Mouse (Mus musculus): ENCODE data around the gene Tcp11l1. TPM values are rescaled to one million over a fixed set of nuclear protein-coding genes. Genes with fewer than 3 reads are reported as not detected.

The Tcp11l1 gene
- polyA plus RNA-seq, 1 experiment from 2014 or later, result 67.0 TPM

GRCm38 (mm10) chr2:104709786-104710337 is 2.1 kb downstream of the Tcp11l1 start:
- H3K9me3 ChIP-seq, result no peaks in the 10 kb centered on the region
- H3K4me1 ChIP-seq, result peaks cover 10% of the 10 kb centered on the region
- H3K27me3 ChIP-seq, result no peaks in the 10 kb centered on the region
- H3K4me3 ChIP-seq, result no peak overlapping the region
- H3K27ac ChIP-seq, result no peak overlapping the region
- no peak overlapping the region for H3K9ac ChIP-seq
- H3K36me3 ChIP-seq, result no peaks in the 10 kb centered on the region; the same call in 1 of the 2 replicates
- H3K4me2 ChIP-seq (replicated peaks), result no peak overlapping the region
- WGBS, result 62% methylated on average over 6 of the region's 6 CpGs
- ATAC-seq (ENCODE audit: insufficient number of reproducible peaks, insufficient read depth, low FRiP score, low TSS enrichment), result no peak

- Histone ChIP-seq H3K9me3 (no peaks in the 10 kb centered on the region), H3K36me3 (peaks cover 4% of the 10 kb centered on the region; the same call in 1 of the 2 replicates), H3K4me2 (replicated peaks) (no peak overlapping the region), H3K27me3 (no peaks in the 10 kb centered on the region), H3K4me3 (no peak overlapping the region), H3K4me1 (no peaks in the 10 kb centered on the region), H3K27ac (no peak overlapping the region), H3K9ac (no peak overlapping the region)
- WGBS, result 89% methylated on average over 3 of the region's 3 CpGs
- no peak for ATAC-seq (ENCODE audit: insufficient number of reproducible peaks, insufficient read depth, low FRiP score, low TSS enrichment)
Measured at GRCm38 (mm10) chr2:104704355-104704754, 7.6 kb downstream of the Tcp11l1 start.

- WGBS, result 77% methylated on average over 3 of the region's 3 CpGs
Measured at GRCm38 (mm10) chr2:104703158-104703557, 8.8 kb downstream of the Tcp11l1 start.

GRCm38 (mm10) chr2:104699659-104700058 is 12.3 kb downstream of the Tcp11l1 start:
- H3K36me3 ChIP-seq, result peaks cover 11% of the 10 kb centered on the region

More at GRCm38 (mm10) chr2:104703158-104703557, 8.8 kb downstream of the Tcp11l1 start:
- Histone ChIP-seq H3K4me1 (no peaks in the 10 kb centered on the region), H3K27me3 (no peaks in the 10 kb centered on the region), H3K9me3 (no peaks in the 10 kb centered on the region), H3K4me3 (no peak overlapping the region), H3K36me3 (peaks cover 7% of the 10 kb centered on the region; the same call in 1 of the 2 replicates), H3K27ac (no peak overlapping the region), H3K4me2 (replicated peaks) (no peak overlapping the region), H3K9ac (no peak overlapping the region)
- no peak for ATAC-seq (ENCODE audit: insufficient number of reproducible peaks, insufficient read depth, low FRiP score, low TSS enrichment)

GRCm38 (mm10) chr2:104692551-104692950 is 19.4 kb downstream of the Tcp11l1 start:
- no peak for ATAC-seq (ENCODE audit: insufficient number of reproducible peaks, insufficient read depth, low FRiP score, low TSS enrichment)

More at GRCm38 (mm10) chr2:104699659-104700058, 12.3 kb downstream of the Tcp11l1 start:
- Histone ChIP-seq H3K4me2 (replicated peaks) (no peak overlapping the region), H3K27ac (no peak overlapping the region), H3K9me3 (no peaks in the 10 kb centered on the region), H3K4me1 (no peaks in the 10 kb centered on the region), H3K9ac (no peak overlapping the region), H3K4me3 (no peak overlapping the region), H3K27me3 (no peaks in the 10 kb centered on the region)
- no peak for ATAC-seq (ENCODE audit: insufficient number of reproducible peaks, insufficient read depth, low FRiP score, low TSS enrichment)
- WGBS, result 72% methylated on average over 11 of the region's 11 CpGs

GRCm38 (mm10) chr2:104690720-104691119 is 21.2 kb downstream of the Tcp11l1 start:
- 81% methylated on average over 4 of the region's 4 CpGs for WGBS

More at GRCm38 (mm10) chr2:104692551-104692950, 19.4 kb downstream of the Tcp11l1 start:
- Histone ChIP-seq H3K27ac (no peak overlapping the region), H3K9ac (no peak overlapping the region), H3K4me1 (no peaks in the 10 kb centered on the region), H3K36me3 (peaks cover 4% of the 10 kb centered on the region; the same call in 1 of the 2 replicates), H3K4me2 (replicated peaks) (no peak overlapping the region), H3K9me3 (no peaks in the 10 kb centered on the region), H3K4me3 (no peak overlapping the region), H3K27me3 (no peaks in the 10 kb centered on the region)
- 66% methylated on average over 2 of the region's 2 CpGs for WGBS

GRCm38 (mm10) chr2:104688724-104689123 is 23.2 kb downstream of the Tcp11l1 start:
- H3K4me1 ChIP-seq, result no peaks in the 10 kb centered on the region
- H3K27me3 ChIP-seq, result no peaks in the 10 kb centered on the region
- H3K4me2 ChIP-seq (replicated peaks), result no peak overlapping the region
- 78% methylated on average over 8 of the region's 8 CpGs for WGBS
- no peak overlapping the region for H3K27ac ChIP-seq
- no peaks in the 10 kb centered on the region for H3K9me3 ChIP-seq
- no peak for ATAC-seq (ENCODE audit: insufficient number of reproducible peaks, insufficient read depth, low FRiP score, low TSS enrichment)
- peaks cover 7% of the 10 kb centered on the region for H3K36me3 ChIP-seq
- H3K4me3 ChIP-seq, result no peak overlapping the region
- H3K9ac ChIP-seq, result no peak overlapping the region

More at GRCm38 (mm10) chr2:104690720-104691119, 21.2 kb downstream of the Tcp11l1 start:
- ATAC-seq (ENCODE audit: insufficient number of reproducible peaks, insufficient read depth, low FRiP score, low TSS enrichment), result no peak
- H3K36me3 ChIP-seq, result no peaks in the 10 kb centered on the region
- no peak overlapping the region for H3K27ac ChIP-seq
- H3K4me2 ChIP-seq (replicated peaks), result no peak overlapping the region
- no peaks in the 10 kb centered on the region for H3K4me1 ChIP-seq
- H3K27me3 ChIP-seq, result no peaks in the 10 kb centered on the region
- no peak overlapping the region for H3K4me3 ChIP-seq
- no peak overlapping the region for H3K9ac ChIP-seq
- H3K9me3 ChIP-seq, result no peaks in the 10 kb centered on the region

GRCm38 (mm10) chr2:104688321-104688720 is 23.6 kb downstream of the Tcp11l1 start:
- Histone ChIP-seq H3K4me1 (no peaks in the 10 kb centered on the region), H3K9ac (no peak overlapping the region), H3K9me3 (no peaks in the 10 kb centered on the region), H3K36me3 (peaks cover 11% of the 10 kb centered on the region), H3K27me3 (no peaks in the 10 kb centered on the region), H3K27ac (no peak overlapping the region), H3K4me3 (no peak overlapping the region), H3K4me2 (replicated peaks) (no peak overlapping the region)
- no peak for ATAC-seq (ENCODE audit: insufficient number of reproducible peaks, insufficient read depth, low FRiP score, low TSS enrichment)
- 76% methylated on average over 3 of the region's 3 CpGs for WGBS

GRCm38 (mm10) chr2:104687261-104687660 is 24.7 kb downstream of the Tcp11l1 start:
- Histone ChIP-seq H3K4me2 (replicated peaks) (no peak overlapping the region), H3K4me3 (no peak overlapping the region), H3K36me3 (peaks cover 15% of the 10 kb centered on the region), H3K9me3 (no peaks in the 10 kb centered on the region), H3K27me3 (no peaks in the 10 kb centered on the region), H3K4me1 (no peaks in the 10 kb centered on the region), H3K9ac (no peak overlapping the region), H3K27ac (no peak overlapping the region)
- WGBS, result 69% methylated on average over 3 of the region's 3 CpGs
- no peak for ATAC-seq (ENCODE audit: insufficient number of reproducible peaks, insufficient read depth, low FRiP score, low TSS enrichment)

GRCm38 (mm10) chr2:104685418-104685817 is 26.6 kb downstream of the Tcp11l1 start:
- H3K27ac ChIP-seq, result no peak overlapping the region
- peak; percentile 83; the same call in 1 of the 2 replicates for ATAC-seq (ENCODE audit: insufficient number of reproducible peaks, insufficient read depth, low FRiP score, low TSS enrichment)
- WGBS, result 9% methylated on average over 13 of the region's 13 CpGs

GRCm38 (mm10) chr2:104684771-104685170 is 27.2 kb downstream of the Tcp11l1 start:
- Histone ChIP-seq H3K27me3 (no peaks in the 10 kb centered on the region), H3K4me3 (no peak overlapping the region), H3K27ac (no peak overlapping the region), H3K9ac (no peak overlapping the region), H3K4me2 (replicated peaks) (no peak overlapping the region), H3K4me1 (no peaks in the 10 kb centered on the region), H3K9me3 (no peaks in the 10 kb centered on the region), H3K36me3 (peaks cover 30% of the 10 kb centered on the region)
- ATAC-seq (ENCODE audit: insufficient number of reproducible peaks, insufficient read depth, low FRiP score, low TSS enrichment), result no peak
- WGBS, result 87% methylated on average over 4 of the region's 4 CpGs

More at GRCm38 (mm10) chr2:104685418-104685817, 26.6 kb downstream of the Tcp11l1 start:
- H3K9me3 ChIP-seq, result no peaks in the 10 kb centered on the region
- no peaks in the 10 kb centered on the region for H3K4me1 ChIP-seq
- H3K27me3 ChIP-seq, result no peaks in the 10 kb centered on the region
- H3K36me3 ChIP-seq, result peaks cover 30% of the 10 kb centered on the region
- H3K4me3 ChIP-seq, result no peak overlapping the region
- no peak overlapping the region for H3K9ac ChIP-seq
- no peak overlapping the region for H3K4me2 ChIP-seq (replicated peaks)

GRCm38 (mm10) chr2:104677326-104677725 is 34.6 kb downstream of the Tcp11l1 start:
- Histone ChIP-seq H3K36me3 (peaks cover 18% of the 10 kb centered on the region), H3K4me2 (replicated peaks) (no peak overlapping the region), H3K27me3 (no peaks in the 10 kb centered on the region), H3K27ac (no peak overlapping the region), H3K9ac (no peak overlapping the region), H3K4me1 (no peaks in the 10 kb centered on the region), H3K4me3 (no peak overlapping the region), H3K9me3 (no peaks in the 10 kb centered on the region)
- WGBS, result 76% methylated on average over 3 of the region's 3 CpGs
- no peak for ATAC-seq (ENCODE audit: insufficient number of reproducible peaks, insufficient read depth, low FRiP score, low TSS enrichment)

Measured in embryonic facial prominence, embryonic 12.5 days (tissue).